Comparison of ENCODE assay signal across 11 mouse cellular contexts in the genomic region with DNA sequence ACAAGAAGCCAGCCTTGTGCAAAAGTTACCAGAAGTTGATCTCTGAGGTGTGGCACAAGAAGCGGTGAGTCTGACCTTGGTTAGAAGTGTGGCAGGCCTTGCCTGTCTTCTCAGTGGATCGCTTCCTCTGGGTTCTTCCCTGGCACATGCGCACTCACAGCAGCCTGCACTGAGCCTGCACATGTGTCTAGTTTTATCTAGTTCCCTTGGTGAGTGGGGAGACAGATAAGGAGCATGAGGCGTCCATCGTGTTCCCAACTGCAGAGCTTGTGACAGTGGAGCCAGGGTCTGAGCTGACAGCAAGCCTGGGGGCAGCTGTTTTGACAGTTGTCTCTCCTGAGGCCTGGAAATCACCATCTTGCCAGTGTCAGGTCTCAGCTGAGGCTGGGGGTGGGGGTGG. TPM values are rescaled to one million over a fixed set of nuclear protein-coding genes. Genes with fewer than 3 reads are reported as not detected.
DNase-seq lines count a peak whose midpoint lies in the region; ATAC-seq and TF ChIP-seq lines count a peak whose summit lies in the region.
"Had no signal": no experiment of that assay in that cellular context is flagged by ENCODE, and none has a peak within 500 bp of the region (broad histone marks: within the 10 kb centered on the region; RNA-seq: fewer than 3 reads in every experiment).

No protein-coding gene starts in this region.

- no peaks in the 10 kb centered on the region for H3K9me3 ChIP-seq in embryonic facial prominence, embryonic 13.5 days
- no peaks in the 10 kb centered on the region for H3K9me3 ChIP-seq in embryonic facial prominence, embryonic 10.5 days
- no peaks in the 10 kb centered on the region for H3K9me3 ChIP-seq in heart, embryonic 13.5 days
- no peaks in the 10 kb centered on the region for H3K9me3 ChIP-seq in megakaryocyte, embryonic 14.5 days
- no peaks in the 10 kb centered on the region for H3K9me3 ChIP-seq in forebrain, embryonic 12.5 days
- H3K9me3 ChIP-seq: hindbrain, embryonic 12.5 days had no signal

- H3K4me1 ChIP-seq in embryonic facial prominence, embryonic 13.5 days: peaks cover 8% of the 10 kb centered on the region; the same call in 1 of the 2 replicates
- no peaks in the 10 kb centered on the region for H3K4me1 ChIP-seq in embryonic facial prominence, embryonic 10.5 days
- H3K4me1 ChIP-seq in bone marrow, adult 2 months (ENCODE audit: control insufficient read depth, insufficient read depth, low read length): no peaks in the 10 kb centered on the region; the same call in 1 of the 2 replicates
- H3K4me1 ChIP-seq in heart, embryonic 13.5 days: peaks cover 30% of the 10 kb centered on the region
- H3K4me1 ChIP-seq in megakaryocyte, embryonic 14.5 days: peaks cover 86% of the 10 kb centered on the region
- H3K4me1 ChIP-seq in forebrain, embryonic 12.5 days: no peaks in the 10 kb centered on the region

- H3K27ac ChIP-seq in embryonic facial prominence, embryonic 13.5 days: no peak overlapping the region
- no peak overlapping the region for H3K27ac ChIP-seq in embryonic facial prominence, embryonic 10.5 days (replicated peaks)
- H3K27ac ChIP-seq in bone marrow, adult 2 months (ENCODE audit: control insufficient read depth, insufficient read depth, low read depth, low read length, poor library complexity): peak overlapping the region; percentile 31; the same call in 1 of the 2 replicates
- peak overlapping the region; percentile 97 for H3K27ac ChIP-seq in heart, embryonic 13.5 days (replicated peaks)
- H3K27ac ChIP-seq in forebrain, embryonic 12.5 days: no peak overlapping the region
- H3K27ac ChIP-seq: hindbrain, embryonic 12.5 days had no signal

- H3K4me2 ChIP-seq in embryonic facial prominence, embryonic 13.5 days: no peak overlapping the region
- peak overlapping the region; percentile 54 for H3K4me2 ChIP-seq in heart, embryonic 13.5 days
- H3K4me2 ChIP-seq in forebrain, embryonic 12.5 days: no peak overlapping the region
- H3K4me2 ChIP-seq: hindbrain, embryonic 12.5 days had no signal

- H3K4me3 ChIP-seq in embryonic facial prominence, embryonic 13.5 days: no peak overlapping the region
- no peak overlapping the region for H3K4me3 ChIP-seq in embryonic facial prominence, embryonic 10.5 days
- peak overlapping the region; percentile 1 for H3K4me3 ChIP-seq in bone marrow, adult 2 months (replicated peaks; ENCODE audit: control insufficient read depth, low read depth, low read length)
- H3K4me3 ChIP-seq in heart, embryonic 13.5 days: peak overlapping the region; percentile 24; the same call in 1 of the 2 replicates
- H3K4me3 ChIP-seq in megakaryocyte, embryonic 14.5 days (replicated peaks): peak overlapping the region; percentile 84
- no peak overlapping the region for H3K4me3 ChIP-seq in forebrain, embryonic 12.5 days (replicated peaks)
- H3K4me3 ChIP-seq: hindbrain, embryonic 12.5 days had no signal

- no peak for ATAC-seq in embryonic facial prominence, embryonic 13.5 days (ENCODE audit: insufficient number of reproducible peaks, insufficient read depth, low FRiP score, low TSS enrichment, low read depth)
- ATAC-seq in heart, embryonic 13.5 days (ENCODE audit: extremely low read depth, insufficient number of reproducible peaks, low FRiP score, low TSS enrichment): peak; percentile 68
- no peak for ATAC-seq in forebrain, embryonic 12.5 days (ENCODE audit: low FRiP score)
- ATAC-seq: midbrain, embryonic 16.5 days had no signal

- no peak for DNase-seq in embryonic facial prominence, embryonic 10.5 days (ENCODE audit: low spot score)
- DNase-seq in right cerebral cortex, postnatal 25 days: no peak
- DNase-seq in cerebellum, adult 8-10 months: no peak
- DNase-seq: layer of hippocampus, postnatal 36 days had no signal

- H3K27me3 ChIP-seq in embryonic facial prominence, embryonic 13.5 days: no peaks in the 10 kb centered on the region
- H3K27me3 ChIP-seq in embryonic facial prominence, embryonic 10.5 days (replicated peaks; ENCODE audit: low read depth, poor library complexity, severe bottlenecking): no peaks in the 10 kb centered on the region
- no peaks in the 10 kb centered on the region for H3K27me3 ChIP-seq in heart, embryonic 13.5 days (replicated peaks)
- no peaks in the 10 kb centered on the region for H3K27me3 ChIP-seq in megakaryocyte, embryonic 14.5 days (replicated peaks)
- no peaks in the 10 kb centered on the region for H3K27me3 ChIP-seq in forebrain, embryonic 12.5 days
- H3K27me3 ChIP-seq: hindbrain, embryonic 12.5 days had no signal

- TF ChIP-seq POLR2A in bone marrow, adult 2 months (IDR thresholded peaks at IDR 0.05; ENCODE audit: borderline replicate concordance, control insufficient read depth, low read depth, low read length): no peak

- TF ChIP-seq CTCF in bone marrow, adult 2 months (IDR thresholded peaks at IDR 0.05; ENCODE audit: control insufficient read depth, insufficient read depth, low read length): no peak

- H3K9ac ChIP-seq in embryonic facial prominence, embryonic 13.5 days: peak overlapping the region; percentile 16; the same call in 1 of the 2 replicates
- H3K9ac ChIP-seq in heart, embryonic 13.5 days: peak overlapping the region; percentile 77
- H3K9ac ChIP-seq in forebrain, embryonic 12.5 days: no peak overlapping the region
- H3K9ac ChIP-seq: hindbrain, embryonic 12.5 days had no signal

- WGBS in embryonic facial prominence, embryonic 13.5 days: 79% methylated on average over 5 of the region's 5 CpGs
- WGBS in embryonic facial prominence, embryonic 10.5 days: 91% methylated on average over 5 of the region's 5 CpGs
- 55% methylated on average over 5 of the region's 5 CpGs for WGBS in bone marrow, adult 2 months
- WGBS in heart, embryonic 13.5 days: 12% methylated on average over 5 of the region's 5 CpGs
- 94% methylated on average over 5 of the region's 5 CpGs for whole genome bisulfite sequencing in forebrain, embryonic 12.5 days

- H3K36me3 ChIP-seq in embryonic facial prominence, embryonic 13.5 days: peaks cover 85% of the 10 kb centered on the region
- peaks cover 61% of the 10 kb centered on the region for H3K36me3 ChIP-seq in embryonic facial prominence, embryonic 10.5 days (replicated peaks)
- peaks cover 78% of the 10 kb centered on the region for H3K36me3 ChIP-seq in heart, embryonic 13.5 days
- peaks cover 94% of the 10 kb centered on the region for H3K36me3 ChIP-seq in megakaryocyte, embryonic 14.5 days (replicated peaks; ENCODE audit: low read length)
- H3K36me3 ChIP-seq in forebrain, embryonic 12.5 days (replicated peaks): peaks cover 50% of the 10 kb centered on the region

RNA-seq across cellular contexts. Expression of gene Usp20, which starts 24.4 kb away (rescaled TPM):
- 23.5 and 25.6 TPM in 2 replicates for polyA plus RNA-seq in embryonic facial prominence, embryonic 13.5 days (2015; fragmentation: Nextera tagmentation; extraction: Ambion mirVana)
- 16.6 and 17.0 TPM in 2 replicates for polyA plus RNA-seq in embryonic facial prominence, embryonic 10.5 days (2016; fragmentation: Nextera tagmentation; extraction: Ambion mirVana)
- polyA plus RNA-seq in bone marrow, adult 2 months (2011; ENCODE audit: insufficient read depth, insufficient read length, low replicate concordance, missing spikeins): 8.6 and 11.7 TPM in 2 replicates
- 33.0 and 39.3 TPM in 2 replicates for polyA plus RNA-seq in heart, embryonic 13.5 days (2015; fragmentation: Nextera tagmentation; extraction: Ambion mirVana)
- polyA plus RNA-seq in megakaryocyte, embryonic 14.5 days (2012; ENCODE audit: insufficient read depth, low replicate concordance): 8.0 and 25.0 TPM in 2 replicates
- polyA plus RNA-seq in forebrain, embryonic 12.5 days (2016; fragmentation: Nextera tagmentation; extraction: Ambion mirVana): 29.5 and 30.6 TPM in 2 replicates

RNA-seq across cellular contexts. Expression of gene BC005624, which starts 24.4 kb away (rescaled TPM):
- 64.2 and 70.1 TPM in 2 replicates for polyA plus RNA-seq in embryonic facial prominence, embryonic 13.5 days (2015; fragmentation: Nextera tagmentation; extraction: Ambion mirVana)
- polyA plus RNA-seq in embryonic facial prominence, embryonic 10.5 days (2016; fragmentation: Nextera tagmentation; extraction: Ambion mirVana): 54.3 and 57.4 TPM in 2 replicates
- 26.0 and 35.8 TPM in 2 replicates for polyA plus RNA-seq in bone marrow, adult 2 months (2011; ENCODE audit: insufficient read depth, insufficient read length, low replicate concordance, missing spikeins)
- polyA plus RNA-seq in heart, embryonic 13.5 days (2015; fragmentation: Nextera tagmentation; extraction: Ambion mirVana): 32.8 and 36.9 TPM in 2 replicates
- polyA plus RNA-seq in megakaryocyte, embryonic 14.5 days (2012; ENCODE audit: insufficient read depth, low replicate concordance): 17.7 TPM in 1 of 2 replicates, not detected in the other
- 66.6 and 70.5 TPM in 2 replicates for polyA plus RNA-seq in forebrain, embryonic 12.5 days (2016; fragmentation: Nextera tagmentation; extraction: Ambion mirVana)

RNA-seq across cellular contexts. Expression of gene Tor1a, which starts 38.7 kb away (rescaled TPM):
- polyA plus RNA-seq in embryonic facial prominence, embryonic 13.5 days (2015; fragmentation: Nextera tagmentation; extraction: Ambion mirVana): 80.0 and 85.2 TPM in 2 replicates
- 81.6 and 85.6 TPM in 2 replicates for polyA plus RNA-seq in embryonic facial prominence, embryonic 10.5 days (2016; fragmentation: Nextera tagmentation; extraction: Ambion mirVana)
- polyA plus RNA-seq in bone marrow, adult 2 months (2011; ENCODE audit: insufficient read depth, insufficient read length, low replicate concordance, missing spikeins): 14.7 and 35.0 TPM in 2 replicates
- 54.9 and 55.1 TPM in 2 replicates for polyA plus RNA-seq in heart, embryonic 13.5 days (2015; fragmentation: Nextera tagmentation; extraction: Ambion mirVana)
- polyA plus RNA-seq in megakaryocyte, embryonic 14.5 days (2012; ENCODE audit: insufficient read depth, low replicate concordance): 75.1 and 117 TPM in 2 replicates
- polyA plus RNA-seq in forebrain, embryonic 12.5 days (2016; fragmentation: Nextera tagmentation; extraction: Ambion mirVana): 85.4 and 86.1 TPM in 2 replicates

RNA-seq across cellular contexts. Expression of gene Tor1b, which starts 53.7 kb away (rescaled TPM):
- 37.2 and 37.6 TPM in 2 replicates for polyA plus RNA-seq in embryonic facial prominence, embryonic 13.5 days (2015; fragmentation: Nextera tagmentation; extraction: Ambion mirVana)
- 24.7 and 25.0 TPM in 2 replicates for polyA plus RNA-seq in embryonic facial prominence, embryonic 10.5 days (2016; fragmentation: Nextera tagmentation; extraction: Ambion mirVana)
- polyA plus RNA-seq in bone marrow, adult 2 months (2011; ENCODE audit: insufficient read depth, insufficient read length, low replicate concordance, missing spikeins): 19.3 and 34.2 TPM in 2 replicates
- 23.3 and 24.3 TPM in 2 replicates for polyA plus RNA-seq in heart, embryonic 13.5 days (2015; fragmentation: Nextera tagmentation; extraction: Ambion mirVana)
- 2.7 and 9.3 TPM in 2 replicates for polyA plus RNA-seq in megakaryocyte, embryonic 14.5 days (2012; ENCODE audit: insufficient read depth, low replicate concordance)
- 24.1 and 27.3 TPM in 2 replicates for polyA plus RNA-seq in forebrain, embryonic 12.5 days (2016; fragmentation: Nextera tagmentation; extraction: Ambion mirVana)

Comparison
In these comparisons a context has a peak if more than half of its experiments do, and no peak if none do; other contexts are left out.
1. H3K27ac ChIP-seq: peak in bone marrow, adult 2 months (single experiment) and heart, embryonic 13.5 days (single experiment); none in embryonic facial prominence, embryonic 13.5 days (single experiment), embryonic facial prominence, embryonic 10.5 days (single experiment) and forebrain, embryonic 12.5 days (single experiment).
2. H3K4me3 ChIP-seq: peak in bone marrow, adult 2 months (single experiment), heart, embryonic 13.5 days (single experiment) and megakaryocyte, embryonic 14.5 days (single experiment); none in embryonic facial prominence, embryonic 13.5 days (single experiment), embryonic facial prominence, embryonic 10.5 days (single experiment) and forebrain, embryonic 12.5 days (single experiment).